Mouse (Mus musculus): ENCODE results near the gene Igsf21. TPM values are rescaled to one million over a fixed set of nuclear protein-coding genes. Genes with fewer than 3 reads are reported as not detected.

The Igsf21 gene
- polyA plus RNA-seq, 1 experiment from 2014 or later: 0.10 TPM

DNA sequence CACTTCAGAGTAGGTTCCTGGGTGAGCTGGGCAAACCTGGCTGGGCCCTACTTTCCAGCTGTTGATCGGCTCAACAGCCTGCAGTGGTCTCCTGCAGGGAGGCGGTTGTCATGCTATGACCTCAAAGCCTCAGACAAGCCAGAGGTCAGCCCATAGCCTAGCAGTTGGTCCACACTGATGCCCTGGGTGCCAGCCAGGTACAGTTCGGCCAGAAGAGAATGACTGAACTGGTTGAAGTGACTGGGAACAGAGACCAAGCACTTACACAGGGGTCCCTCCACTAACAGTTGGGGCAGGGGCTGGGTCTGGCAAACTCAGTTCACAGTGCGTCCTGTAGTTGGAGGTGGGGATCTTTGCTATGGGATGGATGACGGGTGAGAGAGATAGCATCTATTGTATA lies 162.5 kb downstream of the Igsf21 start:
- 59% methylated on average over 5 of the region's 5 CpGs for WGBS (ENCODE audit: insufficient replicate concordance)
- no peak for ATAC-seq
- H3K36me3 ChIP-seq: no peaks in the 10 kb centered on the region
- no peaks in the 10 kb centered on the region for H3K9me3 ChIP-seq (replicated peaks)
- no peak overlapping the region for H3K9ac ChIP-seq
- H3K27ac ChIP-seq: no peak overlapping the region
- H3K27me3 ChIP-seq (replicated peaks): no peaks in the 10 kb centered on the region
- H3K4me2 ChIP-seq: no peak overlapping the region
- no peaks in the 10 kb centered on the region for H3K4me1 ChIP-seq
- no peak overlapping the region for H3K4me3 ChIP-seq

DNA sequence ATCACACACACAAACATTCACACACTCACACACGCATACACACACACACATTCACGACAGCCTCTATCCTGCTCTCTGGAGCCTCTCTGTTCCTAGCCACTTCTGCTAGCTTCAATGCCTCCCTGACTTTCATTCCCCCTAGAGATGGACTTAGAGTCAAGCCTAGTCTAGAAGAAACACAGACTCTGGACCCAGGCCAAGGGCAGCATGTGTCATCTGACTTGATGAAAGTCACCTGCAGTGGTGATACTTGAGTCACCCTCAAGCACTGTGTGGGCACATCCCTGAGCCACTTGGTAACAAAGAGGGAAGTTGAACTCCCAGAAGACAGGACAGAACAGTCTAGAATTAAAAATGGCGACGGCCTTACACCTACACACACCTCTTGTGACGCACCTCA lies 168.2 kb downstream of the Igsf21 start:
- no peaks in the 10 kb centered on the region for H3K27me3 ChIP-seq (replicated peaks)
- no peak overlapping the region for H3K9ac ChIP-seq
- H3K4me2 ChIP-seq: no peak overlapping the region
- H3K4me1 ChIP-seq: no peaks in the 10 kb centered on the region
- H3K27ac ChIP-seq: no peak overlapping the region
- H3K36me3 ChIP-seq: no peaks in the 10 kb centered on the region
- H3K9me3 ChIP-seq (replicated peaks): no peaks in the 10 kb centered on the region
- WGBS (ENCODE audit: insufficient replicate concordance): 64% methylated on average over 5 of the region's 5 CpGs
- no peak overlapping the region for H3K4me3 ChIP-seq
- ATAC-seq: no peak

DNA sequence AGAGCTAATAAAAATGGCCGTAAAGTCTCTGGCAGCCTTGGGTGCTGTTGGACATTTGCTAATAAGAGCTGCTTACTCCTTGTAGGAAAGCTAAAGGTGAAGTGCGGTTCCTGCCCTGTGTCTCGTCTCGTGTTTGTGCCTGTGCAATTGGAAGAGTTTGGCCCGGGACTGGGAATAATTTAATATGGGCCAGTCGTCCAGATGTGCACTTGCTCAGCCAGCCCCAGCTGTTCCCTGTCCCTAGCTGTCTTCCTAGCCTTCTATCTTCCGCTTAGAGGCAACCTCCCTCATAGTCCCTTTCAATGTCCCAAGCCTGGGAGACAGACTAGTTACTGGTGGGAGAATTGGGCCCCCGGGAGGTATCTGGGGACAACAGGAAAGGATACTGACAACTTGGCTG lies 169.0 kb downstream of the Igsf21 start:
- Histone ChIP-seq H3K4me3 (no peak overlapping the region), H3K9ac (no peak overlapping the region)

DNA sequence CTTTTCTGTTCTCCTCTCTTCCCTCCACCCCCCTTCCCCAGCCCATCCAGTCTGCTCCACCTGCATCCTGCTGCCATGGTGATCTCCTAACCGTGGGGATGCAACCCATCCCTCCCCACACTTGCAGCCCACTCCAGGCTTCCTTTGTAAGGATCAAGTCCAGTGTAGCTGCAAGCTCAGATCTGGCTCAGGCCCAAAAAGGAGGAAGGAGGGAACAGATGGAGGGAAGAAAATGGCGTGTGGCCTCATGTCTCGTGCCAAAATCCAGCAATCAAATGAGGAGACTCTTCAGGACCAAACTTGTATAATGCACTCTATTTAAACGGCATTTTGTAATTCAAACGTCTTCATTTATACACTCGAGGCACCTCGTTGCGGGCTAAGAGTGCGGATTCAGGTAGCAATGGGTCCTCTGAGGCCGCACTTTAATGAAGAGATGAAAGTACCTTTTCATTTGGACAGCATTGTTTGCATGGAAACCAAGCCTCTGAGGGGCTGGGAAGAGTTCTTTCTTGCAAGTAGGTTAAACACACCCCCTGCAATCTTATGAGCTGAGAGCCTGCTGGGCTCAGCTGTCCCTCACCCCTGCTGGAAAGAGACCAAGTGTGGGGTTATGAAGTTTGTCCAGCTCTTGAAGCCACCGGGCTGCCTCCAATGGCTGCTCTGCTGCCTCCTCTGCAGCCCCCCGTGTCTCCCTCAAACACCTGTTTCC lies 169.6 kb downstream of the Igsf21 start:
- 61% methylated on average over 12 of the region's 12 CpGs for WGBS (ENCODE audit: insufficient replicate concordance)
- Histone ChIP-seq H3K27ac (no peak overlapping the region), H3K36me3 (no peaks in the 10 kb centered on the region), H3K4me3 (no peak overlapping the region), H3K4me2 (no peak overlapping the region), H3K9ac (no peak overlapping the region), H3K9me3 (replicated peaks) (no peaks in the 10 kb centered on the region), H3K27me3 (replicated peaks) (no peaks in the 10 kb centered on the region; the same call in 1 of the 2 replicates), H3K4me1 (no peaks in the 10 kb centered on the region)
- no peak for ATAC-seq

More for the DNA sequence above, 169.0 kb downstream of the Igsf21 start:
- ATAC-seq: no peak
- Histone ChIP-seq H3K27ac (no peak overlapping the region), H3K9me3 (replicated peaks) (no peaks in the 10 kb centered on the region), H3K27me3 (replicated peaks) (no peaks in the 10 kb centered on the region; the same call in 1 of the 2 replicates), H3K4me2 (no peak overlapping the region), H3K4me1 (no peaks in the 10 kb centered on the region), H3K36me3 (no peaks in the 10 kb centered on the region)
- 54% methylated on average over 8 of the region's 8 CpGs for WGBS (ENCODE audit: insufficient replicate concordance)

DNA sequence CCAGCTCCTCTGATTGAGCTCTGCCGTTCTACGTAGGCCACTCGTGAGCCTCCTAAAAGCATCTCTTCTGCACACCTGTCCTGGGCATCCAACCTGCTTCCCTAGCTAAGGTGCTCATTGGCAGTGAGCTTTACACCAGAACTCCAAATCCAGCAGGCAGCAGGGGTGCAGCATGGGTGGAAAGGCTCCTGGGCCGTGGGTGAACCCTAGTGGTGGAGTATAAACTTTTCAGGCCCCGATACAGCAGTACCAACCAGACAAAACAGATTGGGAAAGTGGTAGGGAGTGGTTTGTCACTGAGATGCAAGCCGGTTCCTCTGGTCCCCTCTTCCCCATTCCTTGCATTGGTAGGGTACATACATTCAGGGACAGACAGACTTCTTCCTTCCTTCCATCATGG lies 170.2 kb downstream of the Igsf21 start:
- Histone ChIP-seq H3K27ac (no peak overlapping the region), H3K4me3 (no peak overlapping the region), H3K4me2 (no peak overlapping the region), H3K36me3 (no peaks in the 10 kb centered on the region), H3K9me3 (replicated peaks) (no peaks in the 10 kb centered on the region), H3K27me3 (replicated peaks) (no peaks in the 10 kb centered on the region; the same call in 1 of the 2 replicates), H3K4me1 (no peaks in the 10 kb centered on the region), H3K9ac (no peak overlapping the region)
- no peak for ATAC-seq
- 68% methylated on average over 6 of the region's 6 CpGs for WGBS (ENCODE audit: insufficient replicate concordance)

DNA sequence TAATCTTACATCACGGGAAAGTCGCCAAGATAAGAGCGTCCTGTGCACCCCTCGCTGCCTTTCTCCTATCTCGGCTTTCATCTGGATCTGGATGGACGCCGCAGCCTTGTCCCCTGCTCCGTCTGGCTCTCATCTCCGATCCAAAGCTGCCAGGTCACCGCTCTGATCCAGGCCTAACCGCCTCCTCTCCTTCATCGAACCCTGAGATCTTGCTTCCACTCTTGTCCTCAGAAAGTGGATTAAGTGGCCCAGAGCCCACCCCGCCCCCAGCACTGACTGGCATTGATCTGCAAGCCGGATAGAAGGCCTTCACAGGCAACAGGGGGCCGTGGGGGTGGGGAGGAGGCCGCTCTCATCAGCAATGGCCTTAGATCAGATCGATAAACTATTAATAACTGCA lies 175.5 kb downstream of the Igsf21 start:
- no peak for ATAC-seq

DNA sequence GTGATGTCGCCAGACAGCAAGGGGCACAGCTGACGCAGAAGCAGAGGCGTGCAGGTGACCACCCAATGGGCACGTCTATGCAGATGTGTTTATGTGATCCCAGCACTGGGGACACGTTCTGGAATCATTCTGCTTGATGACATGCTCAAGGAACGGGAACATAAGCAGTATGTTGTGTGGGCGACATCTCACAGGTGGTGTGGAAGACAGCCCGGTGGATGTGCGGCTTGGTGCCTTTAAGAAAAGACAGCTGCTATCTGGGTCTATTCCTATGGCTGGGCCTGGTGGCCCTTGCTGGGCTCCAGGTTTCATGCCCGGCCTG lies 176.3 kb downstream of the Igsf21 start:
- WGBS (ENCODE audit: insufficient replicate concordance): 37% methylated on average over 10 of the region's 10 CpGs
- peaks cover 8% of the 10 kb centered on the region for H3K27me3 ChIP-seq (replicated peaks)
- H3K9me3 ChIP-seq (replicated peaks): peaks cover 9% of the 10 kb centered on the region
- peaks cover 3% of the 10 kb centered on the region; the same call in 1 of the 2 replicates for H3K4me1 ChIP-seq
- ATAC-seq: no peak
- H3K4me3 ChIP-seq: no peak overlapping the region
- no peaks in the 10 kb centered on the region for H3K36me3 ChIP-seq
- H3K27ac ChIP-seq: no peak overlapping the region
- no peak overlapping the region for H3K9ac ChIP-seq
- H3K4me2 ChIP-seq: no peak overlapping the region

More for the DNA sequence above, 175.5 kb downstream of the Igsf21 start:
- Histone ChIP-seq H3K9ac (no peak overlapping the region), H3K27ac (no peak overlapping the region), H3K4me1 (no peaks in the 10 kb centered on the region; the same call in 1 of the 2 replicates), H3K27me3 (replicated peaks) (peaks cover 8% of the 10 kb centered on the region), H3K4me2 (no peak overlapping the region), H3K36me3 (no peaks in the 10 kb centered on the region), H3K9me3 (replicated peaks) (peaks cover 9% of the 10 kb centered on the region), H3K4me3 (no peak overlapping the region)
- WGBS (ENCODE audit: insufficient replicate concordance): 12% methylated on average over 17 of the region's 17 CpGs

DNA sequence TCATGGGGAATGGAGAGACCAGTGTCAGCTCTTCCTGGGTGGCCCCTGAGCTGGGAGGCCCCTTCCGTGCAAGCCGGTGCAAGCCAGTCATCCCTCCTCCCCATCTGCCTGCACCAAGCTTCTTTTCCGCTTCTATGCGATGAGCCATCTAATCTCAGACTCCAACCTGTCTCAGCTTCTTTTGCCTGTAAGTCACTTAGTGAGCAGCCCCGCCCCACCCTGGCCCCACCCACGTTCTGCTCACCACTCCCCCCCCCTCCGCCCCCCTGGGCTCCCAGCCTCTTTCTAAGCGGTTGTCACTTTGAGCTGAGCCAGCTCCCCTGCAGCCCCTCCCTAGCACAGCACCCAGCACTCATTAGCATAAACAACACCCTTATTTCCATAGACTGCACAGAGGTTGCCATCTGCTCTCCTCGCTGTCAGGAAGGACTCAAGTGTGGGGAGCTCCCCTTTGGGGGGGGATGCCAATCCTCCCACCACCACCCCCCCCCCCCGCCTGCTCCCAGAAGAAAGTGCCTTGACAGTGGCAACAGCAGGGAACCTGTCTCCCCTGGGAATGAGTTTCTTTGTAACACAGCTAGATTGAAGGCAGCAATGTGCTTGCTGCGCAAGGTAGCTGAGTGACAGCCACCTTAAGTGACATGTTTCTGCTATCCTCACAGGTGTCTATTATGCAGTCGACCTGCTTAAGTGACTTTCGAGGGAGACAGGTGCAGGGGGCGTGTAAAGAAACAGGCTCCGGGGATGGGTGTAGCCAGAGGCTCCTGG lies 176.8 kb downstream of the Igsf21 start:
- H3K27me3 ChIP-seq (replicated peaks): peaks cover 8% of the 10 kb centered on the region
- ATAC-seq: no peak
- peaks cover 9% of the 10 kb centered on the region for H3K9me3 ChIP-seq (replicated peaks)
- no peak overlapping the region for H3K27ac ChIP-seq
- H3K36me3 ChIP-seq: no peaks in the 10 kb centered on the region
- WGBS (ENCODE audit: insufficient replicate concordance): 11% methylated on average over 15 of the region's 15 CpGs
- no peak overlapping the region for H3K9ac ChIP-seq
- H3K4me2 ChIP-seq: no peak overlapping the region
- no peak overlapping the region for H3K4me3 ChIP-seq
- H3K4me1 ChIP-seq: peaks cover 3% of the 10 kb centered on the region; the same call in 1 of the 2 replicates

DNA sequence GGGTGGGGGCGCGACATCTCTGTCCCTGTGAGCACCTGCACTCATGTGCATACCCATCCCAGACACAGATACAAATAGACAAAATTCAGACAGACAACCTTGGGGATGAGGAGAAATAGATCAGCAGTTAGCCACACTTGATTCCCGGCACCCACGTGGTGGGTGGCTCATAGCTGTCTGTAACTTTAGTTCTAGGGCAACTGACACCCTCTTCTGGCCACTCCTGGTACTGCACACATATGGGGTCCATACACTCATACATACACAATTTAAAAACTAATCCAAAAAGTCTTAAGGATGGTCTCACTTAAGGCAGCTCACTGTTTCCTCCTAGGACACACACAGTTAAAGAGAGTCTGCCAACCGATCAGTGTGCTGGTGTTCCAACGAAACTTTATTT lies 178.1 kb downstream of the Igsf21 start:
- no peak overlapping the region for H3K4me2 ChIP-seq
- 83% methylated on average over 6 of the region's 6 CpGs for WGBS (ENCODE audit: insufficient replicate concordance)
- no peak overlapping the region for H3K4me3 ChIP-seq

DNA sequence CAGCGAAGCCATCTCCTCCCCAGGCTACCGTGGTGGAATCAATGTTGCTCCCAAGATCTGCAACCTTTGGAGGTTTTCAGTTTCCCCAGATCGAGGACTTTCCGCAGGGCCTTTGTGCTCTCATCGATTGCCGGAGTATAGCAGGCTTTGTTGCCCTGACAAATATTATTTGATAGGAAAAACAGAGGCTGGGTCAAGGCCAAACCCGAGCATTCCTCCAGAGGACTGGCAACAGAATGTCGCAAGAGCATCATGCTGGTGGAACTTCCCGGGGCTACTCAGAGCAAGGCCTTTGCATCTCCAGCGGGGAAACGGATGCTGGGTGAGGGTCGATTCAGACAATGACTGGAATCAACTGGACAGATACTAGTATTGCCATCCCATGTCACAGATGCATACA lies 180.6 kb downstream of the Igsf21 start:
- Histone ChIP-seq H3K9ac (no peak overlapping the region), H3K36me3 (no peaks in the 10 kb centered on the region), H3K4me3 (no peak overlapping the region), H3K9me3 (replicated peaks) (peaks cover 9% of the 10 kb centered on the region), H3K4me1 (peaks cover 3% of the 10 kb centered on the region; the same call in 1 of the 2 replicates), H3K4me2 (no peak overlapping the region), H3K27me3 (replicated peaks) (peaks cover 8% of the 10 kb centered on the region), H3K27ac (no peak overlapping the region)
- ATAC-seq: no peak
- WGBS (ENCODE audit: insufficient replicate concordance): 73% methylated on average over 12 of the region's 12 CpGs

More for the DNA sequence above, 178.1 kb downstream of the Igsf21 start:
- no peak for ATAC-seq
- H3K36me3 ChIP-seq: no peaks in the 10 kb centered on the region
- H3K4me1 ChIP-seq: peaks cover 3% of the 10 kb centered on the region; the same call in 1 of the 2 replicates
- peaks cover 9% of the 10 kb centered on the region for H3K9me3 ChIP-seq (replicated peaks)
- no peak overlapping the region for H3K9ac ChIP-seq
- H3K27ac ChIP-seq: no peak overlapping the region
- peaks cover 8% of the 10 kb centered on the region for H3K27me3 ChIP-seq (replicated peaks)

DNA sequence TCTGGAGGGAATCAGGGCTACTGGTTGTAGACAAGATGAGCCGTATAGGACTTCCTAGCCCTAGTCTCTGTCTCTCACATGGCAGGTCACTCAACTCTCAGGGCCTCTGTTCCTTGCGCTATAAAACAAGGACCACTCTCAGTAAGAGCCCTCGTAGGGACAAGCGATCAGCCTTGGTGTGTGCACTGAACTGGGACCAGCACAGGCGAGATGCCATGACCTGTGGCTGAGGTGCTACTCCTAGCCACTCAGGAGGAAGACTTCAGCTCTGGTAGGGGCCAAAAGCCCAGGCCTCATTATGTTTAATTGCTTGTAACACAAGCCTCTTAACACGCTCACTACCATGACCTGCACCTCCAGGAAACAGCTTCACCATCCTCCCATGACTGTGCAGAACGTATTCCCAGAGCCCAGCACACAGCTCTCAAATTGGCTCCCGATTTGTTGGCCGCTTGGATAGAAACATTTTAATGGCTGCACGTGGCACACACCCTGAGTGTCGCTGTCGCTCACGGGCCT lies 183.4 kb downstream of the Igsf21 start:
- Histone ChIP-seq H3K36me3 (no peaks in the 10 kb centered on the region), H3K4me3 (no peak overlapping the region), H3K4me2 (no peak overlapping the region), H3K9me3 (replicated peaks) (peaks cover 3% of the 10 kb centered on the region; the same call in 1 of the 2 replicates), H3K27ac (no peak overlapping the region), H3K27me3 (replicated peaks) (no peaks in the 10 kb centered on the region), H3K4me1 (0 out of 2 replicates have a peak, but pooled peaks cover 3% of the 10 kb centered on the region), H3K9ac (no peak overlapping the region)
- ATAC-seq: no peak
- WGBS (ENCODE audit: insufficient replicate concordance): 77% methylated on average over 13 of the region's 13 CpGs

DNA sequence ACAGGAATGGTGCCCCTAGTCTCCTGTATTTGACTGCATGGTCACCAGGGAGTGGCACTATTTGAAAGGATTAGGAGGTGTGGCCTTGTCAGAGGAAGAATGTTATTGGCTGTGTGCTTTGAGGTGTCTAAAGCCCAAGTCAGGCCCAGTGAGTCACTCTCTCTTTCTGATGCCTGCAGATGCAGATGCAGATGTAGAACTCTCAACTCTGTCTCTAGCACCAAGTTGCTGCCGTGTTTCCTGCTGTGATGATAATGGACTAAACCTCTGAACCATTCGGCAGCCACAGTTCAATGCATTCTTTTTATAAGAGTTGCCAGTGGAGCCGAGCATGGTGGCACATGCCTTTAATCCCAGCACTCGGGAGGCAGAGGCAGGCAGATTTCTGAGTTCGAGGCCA lies 186.3 kb downstream of the Igsf21 start:
- no peak overlapping the region for H3K27ac ChIP-seq
- no peaks in the 10 kb centered on the region for H3K27me3 ChIP-seq (replicated peaks)
- H3K4me3 ChIP-seq: no peak overlapping the region
- H3K4me2 ChIP-seq: no peak overlapping the region
- WGBS (ENCODE audit: insufficient replicate concordance): 68% methylated on average over 5 of the region's 5 CpGs
- no peaks in the 10 kb centered on the region for H3K36me3 ChIP-seq
- no peaks in the 10 kb centered on the region for H3K9me3 ChIP-seq (replicated peaks)
- H3K9ac ChIP-seq: no peak overlapping the region
- H3K4me1 ChIP-seq: no peaks in the 10 kb centered on the region
- ATAC-seq: no peak
